Mouse (Mus musculus): Measurements from ENCODE around the gene Prdm4.

Prdm4 gene

GRCm38 (mm10) chr10:85916498-85917309 is at the start of gene Prdm4:
Gene Prdm4, minus strand, starts transcription at chr10:85917142.
- peak; percentile 99 for ATAC-seq (ENCODE audit: insufficient number of reproducible peaks, low FRiP score, low TSS enrichment)

DNA sequence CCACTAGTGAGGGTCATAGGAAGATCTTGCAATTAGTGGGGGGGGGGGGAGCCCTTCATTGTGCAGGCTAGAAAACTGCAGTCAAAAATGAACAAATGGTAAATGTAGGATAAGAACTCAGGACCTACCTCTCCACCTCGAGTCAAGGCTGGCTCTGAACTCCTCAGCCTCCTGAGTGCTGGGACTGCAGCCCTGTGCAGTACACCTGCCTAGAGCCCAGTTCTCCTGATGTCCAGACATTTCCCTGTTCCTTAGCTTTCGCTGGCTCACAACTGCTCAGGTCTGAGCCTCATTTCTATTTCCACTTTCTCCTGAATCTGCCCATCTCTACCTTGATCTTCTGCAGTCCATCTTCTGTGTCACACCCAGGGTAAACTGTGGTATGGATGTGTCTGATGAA is 49.5 kb upstream of the Prdm4 start:
- ATAC-seq (ENCODE audit: insufficient number of reproducible peaks, low FRiP score, low TSS enrichment): no peak

- no peak for ATAC-seq (ENCODE audit: insufficient number of reproducible peaks, low FRiP score, low TSS enrichment)
These were observed 47.4 kb upstream of the Prdm4 start for GRCm38 (mm10) chr10:85964316-85964715.

GRCm38 (mm10) chr10:85962897-85963296 is 46.0 kb upstream of the Prdm4 start:
- ATAC-seq (ENCODE audit: insufficient number of reproducible peaks, low FRiP score, low TSS enrichment): no peak

DNA sequence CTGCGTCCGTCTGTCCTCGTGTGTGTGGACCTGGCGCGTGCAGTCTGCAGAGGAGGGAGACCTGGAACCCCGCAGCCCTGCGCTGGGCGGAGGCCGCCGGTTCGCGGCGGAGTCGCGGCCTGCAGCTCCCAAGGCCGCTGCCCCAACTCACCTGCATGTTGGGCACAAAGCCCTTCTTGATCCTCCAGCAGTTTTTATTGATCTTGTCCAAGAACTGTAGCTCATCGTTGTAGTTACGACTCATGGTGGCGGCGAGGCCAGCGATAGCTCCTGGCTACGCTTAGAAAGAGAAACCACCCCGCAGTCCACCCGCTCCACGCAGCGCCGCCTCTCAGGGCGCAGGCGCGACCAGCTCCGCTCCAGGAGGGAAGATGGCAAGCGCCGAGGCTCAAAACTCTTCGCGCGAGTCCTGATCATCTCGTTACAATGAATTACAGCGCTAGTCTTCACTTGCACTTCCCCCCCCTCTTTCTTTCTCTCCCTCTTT is 40.6 kb upstream of the Prdm4 start, which contains the start of gene Rtcb:
Gene Rtcb, minus strand, starts transcription at position 360 of the 487 bp plus-strand sequence.
- ATAC-seq (ENCODE audit: insufficient number of reproducible peaks, low FRiP score, low TSS enrichment): peak; percentile 94

GRCm38 (mm10) chr10:85956871-85957419 is 40.0 kb upstream of the Prdm4 start:
- no peak for ATAC-seq (ENCODE audit: insufficient number of reproducible peaks, low FRiP score, low TSS enrichment)

DNA sequence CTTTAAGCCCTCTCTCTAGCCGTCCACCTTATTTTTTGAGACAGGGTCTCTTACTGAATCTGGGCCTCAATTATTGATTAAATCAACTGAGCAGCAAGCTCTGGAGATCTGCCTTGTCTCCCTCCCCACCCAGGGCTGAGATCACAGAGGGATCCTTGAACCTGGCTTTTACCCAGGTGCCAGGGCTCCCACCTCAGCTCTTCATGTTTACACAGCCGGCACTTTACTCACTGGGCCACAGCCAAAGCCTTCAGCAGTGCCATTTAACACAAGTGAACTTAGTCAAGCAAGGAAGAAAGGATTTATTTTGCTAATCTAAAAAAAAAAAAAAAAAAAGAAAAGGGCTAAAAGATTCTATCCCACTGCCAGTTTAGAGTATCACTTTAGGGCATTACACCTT is 37.5 kb upstream of the Prdm4 start:
- ATAC-seq (ENCODE audit: insufficient number of reproducible peaks, low FRiP score, low TSS enrichment): no peak

GRCm38 (mm10) chr10:85953401-85953800 is 36.5 kb upstream of the Prdm4 start:
- ATAC-seq (ENCODE audit: insufficient number of reproducible peaks, low FRiP score, low TSS enrichment): no peak

DNA sequence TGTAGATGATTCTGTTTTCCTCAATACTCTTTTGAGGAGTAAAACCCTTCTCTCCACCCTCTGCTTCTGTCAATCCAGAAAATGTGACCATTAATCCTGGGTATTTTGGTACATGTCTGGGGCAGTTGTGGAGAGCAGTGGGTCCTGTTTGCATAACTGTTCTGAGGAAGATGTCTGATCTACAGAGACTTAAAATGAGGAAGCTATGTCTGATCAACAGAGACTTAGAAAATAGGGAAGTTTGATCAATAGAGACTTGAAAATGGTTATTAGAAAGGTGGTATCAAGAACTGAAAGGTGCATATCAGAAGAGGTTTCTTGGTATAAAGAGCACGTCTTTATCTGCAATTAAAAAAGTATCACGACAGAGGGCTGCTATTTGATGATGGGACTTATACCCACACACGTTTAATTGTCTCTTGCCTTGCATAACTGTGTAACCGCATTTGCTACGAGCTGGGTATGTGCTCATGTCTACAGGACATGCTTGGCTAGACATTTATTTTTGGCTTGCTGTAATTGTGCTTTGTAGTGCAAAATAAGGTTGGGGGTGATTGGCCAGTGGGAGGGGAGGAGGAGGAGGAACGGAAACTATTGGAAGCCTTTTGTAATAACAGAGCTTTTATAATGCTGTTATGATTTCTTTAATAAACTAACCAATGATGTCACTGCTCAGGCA is 35.0 kb upstream of the Prdm4 start:
- no peak for ATAC-seq (ENCODE audit: insufficient number of reproducible peaks, low FRiP score, low TSS enrichment)

- no peak for ATAC-seq (ENCODE audit: insufficient number of reproducible peaks, low FRiP score, low TSS enrichment)
These were observed 31.7 kb upstream of the Prdm4 start for GRCm38 (mm10) chr10:85948483-85949196.

GRCm38 (mm10) chr10:85936280-85936965 is 19.5 kb upstream of the Prdm4 start:
- ATAC-seq (ENCODE audit: insufficient number of reproducible peaks, low FRiP score, low TSS enrichment): no peak

GRCm38 (mm10) chr10:85929962-85930361 is 13.0 kb upstream of the Prdm4 start:
- no peak for ATAC-seq (ENCODE audit: insufficient number of reproducible peaks, low FRiP score, low TSS enrichment)

- ATAC-seq (ENCODE audit: insufficient number of reproducible peaks, low FRiP score, low TSS enrichment): no peak
These were observed 12.3 kb upstream of the Prdm4 start for GRCm38 (mm10) chr10:85929208-85929591.

- peak; percentile 94 for ATAC-seq (ENCODE audit: insufficient number of reproducible peaks, low FRiP score, low TSS enrichment)
These were observed 11.7 kb upstream of the Prdm4 start for GRCm38 (mm10) chr10:85928499-85929207.

- ATAC-seq (ENCODE audit: insufficient number of reproducible peaks, low FRiP score, low TSS enrichment): no peak
These were observed 10.9 kb upstream of the Prdm4 start, which contains the start of gene Ascl4 for GRCm38 (mm10) chr10:85927676-85928445. Gene Ascl4, plus strand, starts transcription at chr10:85927681.

GRCm38 (mm10) chr10:85879886-85880486 is 37.0 kb downstream of the Prdm4 start:
- no peak for ATAC-seq (ENCODE audit: insufficient number of reproducible peaks, low FRiP score, low TSS enrichment)

GRCm38 (mm10) chr10:85875812-85876211 is 41.1 kb downstream of the Prdm4 start:
- no peak for ATAC-seq (ENCODE audit: insufficient number of reproducible peaks, low FRiP score, low TSS enrichment)

- ATAC-seq (ENCODE audit: insufficient number of reproducible peaks, low FRiP score, low TSS enrichment): no peak
These were observed 42.9 kb downstream of the Prdm4 start for GRCm38 (mm10) chr10:85873861-85874544.

All from cerebellum, adult (tissue).